Mouse (Mus musculus) colon, adult 2 months (tissue): Measurements from ENCODE around the gene Ttll13. TPM values are rescaled to one million over a fixed set of nuclear protein-coding genes. Genes with fewer than 3 reads are reported as not detected.

Source experiments
- polyA plus RNA-seq: library from polyadenylated mRNA; depleted of rRNA; stranded (reverse); fragments of >200 nt; gene quantifications from 2 replicates; pipeline ENCODE4 v1.2.3, GENCODE M21; 2012; rRNA removed

Gene Ttll13
- polyA plus RNA-seq, result 0.19 and 0.22 TPM in 2 replicates

DNA sequence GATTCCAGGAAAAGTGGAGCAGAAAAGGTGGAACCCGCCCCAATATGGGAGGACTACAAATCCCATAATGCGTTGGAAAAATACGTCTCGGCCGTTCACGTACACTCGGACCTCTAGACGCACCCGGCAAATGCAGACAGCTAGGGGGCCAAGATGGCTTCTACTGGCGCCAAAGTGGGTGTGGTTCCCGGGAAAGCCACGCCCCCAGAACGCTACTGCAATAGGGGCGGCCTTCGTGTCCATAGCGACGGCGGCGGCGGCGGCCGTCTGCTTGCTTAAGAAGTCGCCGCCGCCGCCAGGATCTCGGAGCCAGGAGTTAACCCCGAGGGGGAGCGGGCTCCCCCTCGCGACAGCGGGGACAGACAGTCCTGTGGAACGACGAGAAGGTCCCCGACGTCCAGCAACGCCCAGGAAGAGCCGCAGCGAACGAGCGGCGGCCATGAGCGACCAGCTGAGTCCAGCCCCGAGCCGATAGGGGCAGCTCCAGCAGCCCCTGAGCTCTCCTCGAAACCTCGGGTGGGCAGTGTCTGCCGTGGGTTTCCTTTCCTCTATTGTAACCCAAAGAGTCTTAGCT, at the start of gene Ttll13:
Gene Ttll13, plus strand, starts transcription at position 229 of the 574 bp plus-strand sequence.

DNA sequence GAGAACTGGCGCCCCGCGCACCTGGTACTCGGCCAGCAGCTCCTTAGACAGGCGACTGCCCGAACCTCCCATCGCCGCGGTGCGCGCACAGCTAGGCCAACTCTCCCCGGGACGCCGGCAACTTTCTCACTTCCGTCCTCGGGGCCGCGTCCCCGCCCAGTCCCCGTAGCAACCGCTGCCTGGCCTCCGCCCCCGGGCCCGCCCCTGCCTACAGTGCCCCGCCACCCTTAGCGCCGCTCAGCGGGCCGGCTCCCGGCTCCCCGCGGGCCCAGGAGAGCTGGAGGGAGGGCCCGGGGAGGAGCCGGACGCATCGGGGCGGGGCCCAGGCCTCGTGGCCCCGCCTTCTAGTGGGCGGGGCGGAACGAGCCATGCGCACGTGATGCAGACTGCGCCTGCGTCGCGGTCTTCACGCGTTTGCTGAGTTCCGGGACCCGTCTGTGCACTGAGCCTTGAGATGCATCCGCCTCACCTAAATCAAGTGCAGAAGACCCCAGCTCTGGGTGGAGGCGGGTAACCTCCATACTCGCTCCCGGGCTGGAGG, 13.6 kb upstream of the Ttll13 start, which contains the start of the genes Cib1 and Gdpgp1:
Gene Cib1, minus strand, starts transcription at position 325 of the 541 bp plus-strand sequence.
Gene Gdpgp1, plus strand, starts transcription at position 377 of the 541 bp plus-strand sequence.

DNA sequence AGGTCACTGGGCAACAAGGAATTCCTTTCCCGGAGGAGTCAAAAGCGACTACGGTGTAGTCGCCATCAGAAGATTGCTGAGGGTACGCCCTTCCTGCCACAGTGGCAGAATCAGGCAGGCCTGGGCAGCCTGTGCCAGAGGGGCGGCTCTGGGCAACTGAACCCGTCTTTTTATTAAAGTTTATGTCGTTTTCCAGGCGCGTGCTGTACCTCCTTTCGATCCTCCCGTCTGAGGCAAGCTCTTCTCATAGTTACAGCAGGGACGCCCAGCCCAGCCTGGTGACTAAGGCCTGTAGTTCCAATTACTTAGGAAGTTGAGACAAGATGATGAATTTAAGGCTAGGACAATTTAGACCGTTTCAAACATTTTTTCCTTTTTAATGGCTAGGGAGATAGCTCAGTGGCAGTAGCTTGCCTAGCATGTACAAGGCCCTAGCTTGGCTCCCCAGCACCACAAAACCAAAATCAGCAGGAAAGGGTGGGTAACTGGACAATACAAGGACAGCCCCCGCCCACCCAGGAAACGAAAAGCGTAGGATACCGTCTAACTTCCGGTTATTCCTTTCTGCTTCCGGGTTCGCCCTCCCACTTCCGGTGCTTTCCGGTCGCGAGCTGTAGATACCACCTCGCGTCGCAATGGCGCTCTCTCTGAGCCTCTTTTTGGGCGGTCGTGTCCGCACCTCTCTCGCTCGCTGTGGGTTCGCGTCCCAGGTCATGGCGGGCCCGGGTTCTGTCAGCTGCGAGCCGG, 14.6 kb downstream of the Ttll13 start, which contains the start of gene Ngrn:
Gene Ngrn, plus strand, starts transcription at position 591 of the 747 bp plus-strand sequence.

DNA sequence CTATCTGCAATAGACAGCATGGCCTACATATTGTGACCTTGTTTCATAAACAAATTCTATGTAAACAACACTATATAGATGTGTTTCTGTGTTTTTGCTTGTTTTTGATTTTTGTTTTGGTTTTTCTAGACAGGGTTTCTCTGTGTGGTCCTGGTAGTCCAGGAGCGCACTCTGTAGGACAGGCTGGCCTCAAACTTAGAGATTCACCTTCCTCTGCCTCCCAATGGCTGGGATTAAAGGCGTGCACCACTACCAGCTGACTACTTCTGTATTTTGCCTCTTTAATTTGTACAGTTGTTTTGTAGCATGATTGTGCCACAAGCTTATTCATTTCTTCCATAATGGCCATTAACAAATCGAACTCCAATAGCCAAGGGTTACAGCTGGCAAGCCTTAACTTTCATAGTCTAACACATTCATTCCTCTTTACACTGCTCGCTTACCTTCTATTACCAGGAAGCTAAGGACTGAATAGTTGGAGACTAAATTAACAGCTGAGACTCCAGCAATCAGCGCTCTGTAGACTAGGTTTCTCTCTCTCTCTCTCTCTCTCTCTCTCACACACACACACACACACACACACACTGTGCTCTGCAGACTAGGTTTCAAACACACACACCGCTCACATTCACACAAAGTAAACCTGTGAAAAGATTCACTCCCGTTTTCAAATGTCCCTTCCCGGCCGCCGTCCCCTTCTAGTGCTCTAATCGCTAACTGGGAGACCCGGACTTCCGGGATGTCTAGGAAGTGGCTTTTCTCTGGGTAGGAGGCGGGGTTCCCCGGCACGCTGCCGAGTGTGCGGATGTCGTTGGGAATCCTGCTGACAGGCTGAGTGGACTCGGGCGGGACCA, 22.9 kb downstream of the Ttll13 start, which contains the start of gene Vps33b:
Gene Vps33b, plus strand, starts transcription at position 753 of the 854 bp plus-strand sequence.

DNA sequence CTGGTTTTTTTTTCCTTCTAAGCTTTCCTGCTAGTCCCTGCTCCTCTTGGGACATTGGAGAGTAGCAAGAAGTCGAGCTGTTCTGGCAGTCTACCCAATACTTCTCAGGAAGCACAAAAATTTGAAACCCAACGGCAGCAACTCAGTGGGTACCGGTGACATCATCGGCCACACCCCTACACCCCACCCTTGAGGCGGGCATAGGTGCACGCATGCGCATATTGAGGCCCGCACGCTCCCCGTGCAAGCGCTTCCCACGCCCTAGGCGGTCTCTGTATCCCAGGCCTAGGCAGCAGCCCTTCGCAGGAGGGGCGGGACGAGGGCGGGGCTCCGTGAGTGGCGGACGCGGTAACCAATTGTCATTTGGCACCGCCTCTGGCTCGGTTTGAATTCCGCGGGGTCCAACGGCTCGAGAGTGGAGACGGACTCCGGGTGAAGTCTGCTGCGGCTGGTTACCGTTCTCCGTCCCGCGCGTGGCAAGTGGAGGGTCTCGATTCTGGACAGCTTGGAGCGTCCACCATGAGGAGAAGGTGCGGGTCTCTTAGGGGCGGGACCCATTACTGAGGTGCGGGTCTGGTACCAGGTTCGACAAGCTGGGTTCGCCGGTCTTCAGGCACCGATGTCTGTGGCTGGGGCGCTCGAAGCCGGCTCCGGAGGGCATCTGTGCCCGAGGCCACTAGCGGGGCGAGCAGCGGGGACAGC, 48.0 kb downstream of the Ttll13 start, which contains the start of gene Prc1:
Gene Prc1, plus strand, starts transcription at position 389 of the 702 bp plus-strand sequence.

Other genes with a start within 250 kb of the Ttll13 start
- 62.4 and 62.9 TPM in 2 replicates for gene Zfp710, start 221.6 kb upstream of the Ttll13 start, polyA plus RNA-seq
- gene Idh2, start 131.0 kb upstream of the Ttll13 start, polyA plus RNA-seq, result 128 and 134 TPM in 2 replicates
- gene Sema4b, start 59.5 kb upstream of the Ttll13 start, polyA plus RNA-seq, result 61.9 and 68.4 TPM in 2 replicates
- 415 and 484 TPM in 2 replicates for gene Cib1, start 13.6 kb upstream of the Ttll13 start, polyA plus RNA-seq
- gene Gdpgp1, start 13.5 kb upstream of the Ttll13 start, polyA plus RNA-seq, result 5.0 and 5.1 TPM in 2 replicates
- gene Ngrn, start 14.8 kb downstream of the Ttll13 start, polyA plus RNA-seq, result 18.6 and 21.8 TPM in 2 replicates
- 11.4 and 12.8 TPM in 2 replicates for gene Vps33b, start 23.3 kb downstream of the Ttll13 start, polyA plus RNA-seq
- gene Prc1, start 48.1 kb downstream of the Ttll13 start, polyA plus RNA-seq, result 8.2 and 13.2 TPM in 2 replicates
- 9.6 and 12.5 TPM in 2 replicates for gene Rccd1, start 78.1 kb downstream of the Ttll13 start, polyA plus RNA-seq
- gene Unc45a, start 94.6 kb downstream of the Ttll13 start, polyA plus RNA-seq, result 117 and 118 TPM in 2 replicates
- 55.4 and 61.7 TPM in 2 replicates for gene Hddc3, start 96.7 kb downstream of the Ttll13 start, polyA plus RNA-seq
- gene Man2a2, start 125.0 kb downstream of the Ttll13 start, polyA plus RNA-seq, result 57.0 and 68.4 TPM in 2 replicates
- gene Fes, start 141.6 kb downstream of the Ttll13 start, polyA plus RNA-seq, result 20.0 and 26.6 TPM in 2 replicates
- 92.8 and 97.6 TPM in 2 replicates for gene Furin, start 159.1 kb downstream of the Ttll13 start, polyA plus RNA-seq